Mouse (Mus musculus): Measurements from ENCODE around the gene Arhgap44. TPM values are rescaled to one million over a fixed set of nuclear protein-coding genes. Genes with fewer than 3 reads are reported as not detected.

Arhgap44 gene
- polyA plus RNA-seq, 1 experiment = 0.52 TPM

GRCm38 (mm10) chr11:64968507-64968906 lies 194.3 kb downstream of the Arhgap44 start:
- H3K4me3 ChIP-seq (ENCODE audit: insufficient read depth, low read depth, low read length) = no peak overlapping the region
- no peak overlapping the region for H3K27ac ChIP-seq (replicated peaks; ENCODE audit: low read depth, low read length)
- H3K4me1 ChIP-seq (ENCODE audit: control insufficient read depth, insufficient read depth, insufficient read length, low read length) = no peaks in the 10 kb centered on the region

- no peak overlapping the region for H3K4me3 ChIP-seq (ENCODE audit: insufficient read depth, low read depth, low read length)
- H3K4me1 ChIP-seq (ENCODE audit: control insufficient read depth, insufficient read depth, insufficient read length, low read length) = no peaks in the 10 kb centered on the region
- H3K27ac ChIP-seq (replicated peaks; ENCODE audit: low read depth, low read length) = no peak overlapping the region
Measured at GRCm38 (mm10) chr11:64962629-64963028, 200.1 kb downstream of the Arhgap44 start.

- Histone ChIP-seq H3K4me1 (ENCODE audit: control insufficient read depth, insufficient read depth, insufficient read length, low read length) (no peaks in the 10 kb centered on the region), H3K27ac (replicated peaks; ENCODE audit: low read depth, low read length) (no peak overlapping the region), H3K4me3 (ENCODE audit: insufficient read depth, low read depth, low read length) (no peak overlapping the region)
Measured at GRCm38 (mm10) chr11:64956962-64957729, 205.6 kb downstream of the Arhgap44 start.

Other genes with a start within 250 kb of the Arhgap44 start
- 19.3 and 21.4 TPM in 2 replicates for gene Elac2, start 183.9 kb downstream of the Arhgap44 start, polyA plus RNA-seq (2012; ENCODE audit: insufficient read depth, insufficient read length, missing spikeins)
- not detected in 2 replicates for gene 1700086D15Rik, start 3.1 kb downstream of the Arhgap44 start, polyA plus RNA-seq (2012; ENCODE audit: insufficient read depth, insufficient read length, missing spikeins)
- gene Myocd, start 107.0 kb upstream of the Arhgap44 start, polyA plus RNA-seq (2012; ENCODE audit: insufficient read depth, insufficient read length, missing spikeins) = 0.33 TPM in 1 of 2 replicates, not detected in the other